Mouse (Mus musculus) yolk sac, embryonic 10.5 days (tissue): Measurements from ENCODE around the gene Zfhx3.

ENCODE experiments used
- DNase-seq: peaks from one replicate; pipeline ENCODE4 v3.0.0-alpha.2; 2017; ENCODE audit warnings: low spot score

The Zfhx3 gene

DNA sequence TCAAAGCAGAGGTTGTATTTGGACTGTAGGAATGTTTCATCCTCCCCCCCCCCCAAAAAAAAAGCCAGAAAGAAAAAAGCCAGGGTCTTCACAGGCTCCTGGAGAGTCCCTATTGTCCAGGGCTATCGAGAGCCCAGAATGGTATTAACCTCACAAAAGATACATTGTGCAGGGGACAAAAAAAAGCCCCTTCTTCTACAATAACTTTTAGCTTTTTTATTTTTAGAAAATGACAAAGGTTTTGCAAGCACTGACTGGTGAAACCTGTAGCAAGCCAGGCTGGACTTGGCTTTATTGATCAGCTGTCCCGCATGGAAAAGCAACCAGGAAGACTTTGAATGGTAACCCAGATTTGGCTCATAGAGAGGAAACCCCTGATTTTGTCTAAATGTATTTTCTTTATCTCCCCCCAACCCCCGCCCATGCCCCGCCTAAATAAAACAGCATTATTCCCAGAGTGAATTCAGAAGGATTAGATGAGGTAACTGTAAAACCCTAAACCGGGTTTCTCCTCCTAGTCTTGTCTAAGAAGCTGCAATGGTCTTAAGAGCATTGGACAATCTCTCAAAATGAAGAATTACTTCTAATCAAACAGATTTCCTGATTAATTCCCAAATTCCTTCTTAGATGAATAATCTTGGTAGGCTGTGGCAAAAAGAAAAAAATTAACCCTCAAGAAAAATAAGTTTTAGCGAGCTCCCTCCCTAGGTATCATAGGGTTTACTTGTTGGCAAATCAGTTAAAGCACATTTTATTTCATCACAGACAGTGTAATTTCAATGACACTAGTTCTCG is 759.1 kb downstream of the Zfhx3 start:
- no peak for DNase-seq

DNA sequence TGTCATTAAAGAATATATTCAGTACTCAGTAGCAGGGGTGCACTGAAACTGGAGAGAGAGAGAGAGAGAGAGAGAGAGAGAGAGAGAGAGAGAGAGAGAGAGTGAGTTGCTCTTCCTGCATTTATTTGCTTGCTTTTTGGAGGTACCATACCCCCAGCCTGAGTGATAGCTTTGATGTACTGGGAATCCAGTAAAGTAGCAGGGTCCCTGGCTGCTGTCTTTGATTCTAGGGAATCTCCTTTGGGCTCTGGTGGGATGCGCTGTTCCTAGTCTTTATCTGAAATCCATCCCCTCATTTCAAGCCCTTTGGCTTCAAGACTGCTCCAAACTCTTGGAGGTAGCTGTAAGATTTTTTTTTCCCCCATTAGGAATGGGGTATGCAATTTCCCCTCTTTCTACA is 759.8 kb downstream of the Zfhx3 start:
- DNase-seq: no peak

DNA sequence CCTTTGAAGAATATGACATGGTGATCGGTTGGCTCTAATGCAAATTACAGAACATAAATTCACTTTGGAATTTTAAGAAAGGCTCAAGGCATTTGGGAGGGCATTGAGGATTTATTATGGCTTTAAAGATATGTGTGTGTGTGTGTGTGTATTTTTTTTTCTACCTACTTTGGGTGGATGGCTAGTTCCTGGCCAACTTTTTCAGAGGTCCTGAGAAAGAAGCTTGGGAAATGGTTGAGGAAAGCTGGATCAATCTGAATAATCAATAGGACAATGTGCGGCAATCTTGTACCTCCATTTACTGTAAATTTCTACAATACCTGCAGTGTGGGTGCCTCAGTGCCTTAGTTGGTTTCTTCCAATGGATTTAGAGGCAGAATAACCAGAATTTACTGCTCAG is 763.3 kb downstream of the Zfhx3 start:
- no peak for DNase-seq

DNA sequence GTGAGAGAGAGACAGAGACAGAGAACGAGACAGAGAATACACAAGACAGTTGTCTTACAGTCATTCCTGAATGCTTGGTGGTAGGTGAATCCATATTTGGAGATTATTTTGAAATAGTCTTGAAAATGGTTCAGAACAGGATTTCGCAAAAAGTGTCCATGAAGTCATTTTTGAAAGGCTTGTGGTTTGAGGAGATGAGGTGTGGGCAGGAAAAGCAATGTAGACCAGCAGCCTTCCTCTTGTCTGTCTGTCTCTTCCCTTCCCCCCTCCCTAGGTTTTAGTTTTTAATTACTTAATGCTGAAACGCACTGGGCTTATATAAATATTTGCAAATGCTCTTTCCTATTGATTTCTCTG is 764.0 kb downstream of the Zfhx3 start:
- DNase-seq: no peak

DNA sequence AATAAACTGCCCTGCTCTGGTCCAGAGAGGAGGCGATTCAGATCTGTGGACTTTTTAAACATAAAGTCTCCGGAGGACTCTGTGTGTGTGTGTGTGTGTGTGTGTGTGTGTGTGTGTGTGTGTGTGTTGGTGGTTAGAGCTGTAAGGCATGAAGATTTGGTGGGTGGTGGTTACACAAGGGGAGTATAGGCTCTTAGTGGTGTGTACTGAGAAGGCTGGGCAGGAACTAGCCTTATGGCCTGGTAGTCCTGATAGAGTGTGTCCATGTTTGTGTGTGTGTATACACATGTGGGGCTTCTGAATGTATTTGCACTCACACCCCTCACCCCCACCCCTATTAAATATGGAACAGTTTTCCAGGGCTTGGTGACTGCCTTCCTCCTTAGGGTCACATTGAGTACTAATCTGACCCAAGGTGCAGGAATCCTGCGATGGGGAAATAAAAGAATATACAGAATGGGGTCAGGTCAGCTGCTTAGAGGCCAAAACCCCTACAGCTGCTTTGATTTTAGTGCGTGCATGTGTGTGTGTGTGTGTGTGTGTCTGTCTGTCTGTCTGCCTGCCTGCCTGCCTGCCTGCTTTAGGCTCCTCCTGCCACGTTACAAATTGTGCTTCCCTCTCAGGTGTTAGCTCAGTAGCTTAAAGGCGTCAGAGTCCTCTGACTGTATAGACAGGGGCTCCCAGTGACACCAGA is 764.6 kb downstream of the Zfhx3 start:
- no peak for DNase-seq

DNA sequence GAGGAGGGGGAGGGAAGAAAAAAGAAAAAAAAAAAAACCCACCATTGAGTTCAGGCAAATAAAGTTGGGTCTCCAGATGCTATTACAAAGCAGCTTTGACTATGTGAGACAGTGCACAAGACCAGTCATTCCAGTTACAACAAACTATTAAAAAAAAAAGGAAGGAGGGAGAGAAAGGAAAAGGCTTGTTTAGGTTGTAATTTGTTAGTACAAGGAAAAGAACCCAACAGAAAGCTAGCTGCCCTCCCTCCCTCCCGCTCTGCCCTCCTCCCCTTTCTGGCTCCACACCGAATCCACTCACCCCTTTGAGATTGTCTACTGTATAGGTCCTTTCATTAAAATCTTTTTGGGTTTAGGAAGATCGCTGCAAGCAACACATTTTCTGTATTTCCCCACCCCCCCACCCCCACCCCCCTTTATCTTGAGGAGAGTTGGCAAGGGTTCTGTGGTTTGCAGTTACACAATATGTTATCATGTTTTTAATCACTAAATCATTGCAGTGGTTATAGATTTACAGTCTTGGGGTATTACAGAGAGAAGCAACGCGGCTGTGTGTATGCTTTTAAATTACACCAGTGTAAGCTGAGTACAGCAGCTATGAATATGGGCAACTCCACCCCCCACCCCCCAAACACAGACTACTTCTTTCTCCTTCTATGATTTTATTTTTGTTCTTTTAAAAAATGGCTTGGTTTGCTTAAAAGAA is 765.3 kb downstream of the Zfhx3 start:
- no peak for DNase-seq

DNA sequence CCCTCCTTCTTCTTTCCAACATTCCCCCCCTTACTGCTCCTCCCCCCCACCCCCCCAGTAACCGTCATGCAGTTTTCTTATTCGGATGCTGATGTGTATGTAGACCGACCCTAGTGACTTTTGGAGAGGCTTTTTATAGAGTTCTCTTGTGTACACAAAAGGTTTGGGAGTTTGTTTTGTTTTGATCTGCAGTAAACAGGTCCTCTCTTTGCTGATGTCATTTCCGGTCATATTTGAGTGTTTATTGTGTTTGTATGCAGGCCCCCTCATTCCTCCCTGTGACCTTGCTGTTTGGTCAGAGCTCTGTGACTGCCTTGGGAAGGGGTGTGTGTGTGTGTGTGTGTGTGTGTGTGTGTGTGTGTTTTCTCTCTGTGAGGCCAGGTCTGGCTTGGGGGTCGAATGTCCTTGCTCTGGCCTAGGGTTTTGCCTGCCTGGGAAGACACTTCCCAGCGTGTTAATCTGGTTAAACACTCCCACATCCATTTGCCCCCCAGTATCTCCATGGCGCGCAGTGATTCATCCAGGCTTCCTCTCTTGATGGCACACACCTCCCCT is 766.5 kb downstream of the Zfhx3 start:
- no peak for DNase-seq

DNA sequence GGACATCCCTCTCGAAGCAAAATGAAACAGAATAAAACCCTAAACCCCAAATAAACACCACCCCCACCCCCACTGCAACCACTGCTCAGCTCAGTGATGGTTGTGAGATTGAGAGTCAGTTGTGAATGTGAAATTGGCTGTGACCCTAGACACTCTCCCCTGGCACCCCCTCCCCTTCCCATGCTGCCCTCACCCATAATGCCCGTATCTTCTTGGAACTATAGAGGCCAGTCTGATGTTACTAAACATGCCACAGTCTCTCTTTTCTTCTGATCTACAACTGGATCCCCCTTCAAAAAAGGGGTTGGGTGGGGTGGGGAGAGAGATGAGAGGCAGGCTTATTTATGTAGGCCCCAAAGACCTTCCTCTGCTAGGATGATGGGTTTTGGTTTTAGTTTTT is 767.0 kb downstream of the Zfhx3 start:
- no peak for DNase-seq

DNA sequence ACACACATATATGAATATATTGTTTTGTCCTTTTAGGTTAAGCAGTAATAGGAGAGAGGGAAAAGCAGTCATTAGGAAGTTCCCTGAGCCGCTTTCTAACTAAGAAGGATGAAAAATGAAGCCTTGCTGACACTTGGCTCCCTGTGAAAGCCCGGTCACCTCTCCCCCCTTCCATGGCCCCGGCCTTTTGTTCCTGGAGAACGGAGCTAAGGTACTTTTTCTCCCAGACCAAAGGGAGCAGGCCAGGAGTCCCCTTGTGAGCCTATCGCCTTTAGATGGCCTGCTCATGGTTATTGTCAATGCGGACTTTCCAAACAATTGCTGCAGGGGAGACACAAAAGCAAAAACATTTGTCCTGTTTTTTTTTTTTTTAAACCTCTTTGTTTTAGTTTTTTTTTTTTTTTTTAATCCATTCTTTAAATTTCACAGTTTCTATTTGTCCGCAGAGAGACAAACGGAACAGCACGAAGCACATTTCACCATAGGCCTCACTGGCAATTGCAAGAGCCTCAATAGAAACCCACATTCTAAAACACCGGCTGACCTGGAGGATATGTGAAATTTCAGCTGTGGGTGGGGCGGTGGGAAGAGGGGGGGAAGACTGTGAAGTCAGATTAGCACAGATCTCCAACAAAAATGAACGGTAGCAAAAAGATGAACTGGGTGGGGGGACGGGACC is 767.6 kb downstream of the Zfhx3 start:
- DNase-seq: no peak

DNA sequence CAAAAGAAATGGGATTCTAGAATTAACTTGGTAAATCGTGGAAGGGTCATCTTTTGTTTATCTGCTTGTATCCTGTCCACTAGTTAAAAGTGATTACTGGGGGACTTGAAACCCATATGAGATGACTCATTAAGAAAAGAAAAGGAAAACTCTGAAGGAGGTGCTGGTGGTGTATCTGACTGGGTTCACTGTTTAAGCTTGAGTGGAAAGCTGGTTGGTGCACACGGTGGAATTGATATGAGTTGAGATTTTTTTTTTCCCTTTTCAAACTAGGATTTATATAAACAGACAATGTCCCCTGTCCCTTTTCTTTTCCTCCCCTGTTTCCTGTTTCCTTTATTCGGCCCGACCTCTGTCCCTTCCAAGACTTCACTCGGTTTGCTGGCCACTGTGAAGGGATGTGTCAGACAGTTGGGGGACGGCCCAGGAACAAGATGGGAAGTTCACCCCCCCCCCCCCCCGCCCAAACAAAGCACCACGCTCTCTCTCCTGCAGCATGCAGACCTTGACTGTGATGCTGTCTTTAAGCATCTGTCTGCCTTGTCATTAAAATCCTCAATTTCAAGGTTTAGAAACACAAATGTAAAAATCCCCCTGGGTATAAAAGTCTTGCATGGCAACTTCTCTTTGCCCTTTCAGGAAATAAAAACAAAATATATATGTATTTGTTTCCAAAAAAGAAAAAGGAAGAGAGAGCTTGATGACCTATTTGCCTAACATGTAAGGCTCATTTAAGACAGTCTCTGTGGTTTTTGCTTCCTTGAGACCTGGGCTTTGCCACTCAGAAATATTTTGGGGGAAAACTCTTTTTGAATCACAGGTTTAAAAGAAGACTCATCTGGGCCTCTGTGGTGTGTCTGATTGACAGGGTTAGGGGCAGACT is 768.4 kb downstream of the Zfhx3 start:
- DNase-seq: no peak

DNA sequence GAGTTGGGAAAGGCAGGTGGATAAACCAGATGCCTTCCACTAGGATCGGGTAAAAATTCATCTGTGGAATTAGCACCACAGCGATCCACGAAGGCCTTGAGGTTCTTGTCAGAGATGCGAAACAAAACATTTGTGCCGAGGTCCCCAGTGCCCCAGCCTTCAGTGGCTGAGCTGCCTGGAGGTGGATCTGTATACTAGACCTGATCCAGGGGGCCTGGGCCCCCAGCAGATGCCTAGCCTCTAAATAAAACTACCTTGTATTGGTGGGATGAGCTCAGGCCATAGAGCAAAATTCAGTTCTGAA is 769.0 kb downstream of the Zfhx3 start:
- DNase-seq: no peak

DNA sequence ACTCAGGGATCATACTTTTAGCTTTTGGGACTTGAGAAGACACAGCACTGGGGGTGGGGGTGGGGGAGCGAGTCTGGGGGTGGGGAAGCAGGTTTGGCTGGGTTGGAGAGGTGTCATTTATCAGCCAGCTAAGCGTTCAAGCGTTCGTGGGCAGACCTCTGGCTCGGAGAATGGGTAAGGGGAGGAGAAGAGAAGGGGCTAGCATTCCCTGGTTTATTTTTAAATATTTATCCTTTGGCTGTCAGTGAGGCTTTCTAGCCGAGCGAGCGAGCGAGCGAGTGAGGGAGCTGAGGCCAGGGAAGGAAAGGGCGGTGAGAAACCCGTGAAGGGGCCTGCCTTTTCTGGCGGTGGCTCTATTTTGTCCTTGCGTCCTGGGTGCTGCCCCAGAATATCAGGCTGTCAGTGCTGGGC is 769.6 kb downstream of the Zfhx3 start:
- DNase-seq: no peak

DNA sequence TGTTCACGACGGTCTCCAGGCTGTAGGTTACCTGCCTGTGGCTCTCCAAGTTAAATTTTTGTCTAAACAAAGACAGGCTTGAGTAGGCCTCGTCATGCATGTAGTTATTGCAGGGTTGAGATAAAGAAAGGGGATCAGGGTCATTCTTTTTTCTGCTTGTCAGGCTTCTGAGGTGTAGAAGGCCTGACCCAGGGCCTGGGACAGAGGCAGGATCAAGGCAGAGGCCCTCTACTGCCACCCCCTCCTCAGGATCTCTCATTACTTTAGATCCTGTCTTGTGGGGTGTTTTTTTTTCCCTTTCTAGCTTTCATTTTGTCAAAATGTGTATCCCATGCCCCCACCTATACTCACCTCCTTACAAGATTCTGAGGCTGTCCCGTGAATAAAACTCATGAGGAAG is 770.2 kb downstream of the Zfhx3 start:
- no peak for DNase-seq

DNA sequence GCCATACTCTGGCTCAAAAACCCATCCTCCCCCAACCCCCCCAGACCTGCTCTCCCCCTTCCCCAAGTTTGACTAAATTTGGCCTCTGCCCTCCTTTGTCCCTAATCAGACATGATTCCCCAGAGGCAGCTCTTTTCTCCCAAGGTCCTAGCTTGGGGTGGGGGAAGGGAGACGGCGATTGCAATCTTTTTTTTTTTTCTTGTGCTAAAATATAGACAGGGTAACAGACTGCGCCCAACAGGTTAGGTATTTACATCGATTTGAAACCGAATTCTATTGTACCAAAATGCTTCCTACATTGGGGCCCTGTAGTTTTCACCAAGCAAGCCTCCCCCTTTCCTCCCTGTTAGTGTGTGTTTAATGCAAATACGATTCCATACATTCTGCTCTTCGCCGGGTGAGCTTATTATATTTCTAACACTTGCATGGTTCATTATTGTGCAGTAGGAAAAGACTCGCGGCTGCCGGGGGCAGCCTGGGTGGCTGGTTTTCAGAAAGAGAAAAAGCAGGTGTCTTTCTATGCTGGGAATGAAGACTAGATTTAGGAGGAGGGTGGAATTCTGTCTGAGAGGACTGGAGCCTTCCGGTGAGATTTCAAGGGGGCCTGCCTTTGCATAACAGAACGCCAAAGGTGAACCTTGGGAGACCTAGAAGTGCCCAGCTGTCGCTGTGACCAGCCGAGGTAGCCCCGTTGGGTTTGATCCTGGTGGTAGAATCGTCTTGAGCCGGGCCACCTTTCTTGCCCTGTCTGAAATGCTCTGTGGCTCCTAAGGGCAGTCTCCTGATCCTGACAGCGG is 771.1 kb downstream of the Zfhx3 start:
- no peak for DNase-seq

DNA sequence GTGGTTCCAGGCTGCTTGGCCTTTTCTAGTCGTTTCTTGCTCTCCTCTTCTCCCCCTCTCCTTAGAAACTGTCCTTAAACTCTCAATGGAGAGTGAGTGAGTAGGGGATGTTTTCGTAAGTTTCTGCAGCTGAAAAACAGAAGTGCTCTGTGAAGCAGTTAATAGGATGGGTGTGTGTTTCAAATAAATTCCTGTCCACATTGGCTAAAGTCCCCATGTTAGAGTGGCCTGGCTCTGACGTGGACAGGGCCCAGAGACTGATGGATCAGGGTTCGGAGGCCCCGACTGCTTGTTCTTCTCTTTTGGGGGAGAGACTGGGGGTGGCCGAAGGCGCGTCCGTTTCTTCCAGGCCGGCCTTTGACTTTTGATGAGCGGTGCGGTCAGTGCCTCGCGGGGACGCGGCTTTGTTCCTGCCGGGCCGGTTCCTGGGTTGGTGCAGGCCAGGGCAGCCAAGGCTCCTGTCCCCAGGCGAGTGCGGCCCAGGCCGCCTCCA is 771.7 kb downstream of the Zfhx3 start:
- no peak for DNase-seq

DNA sequence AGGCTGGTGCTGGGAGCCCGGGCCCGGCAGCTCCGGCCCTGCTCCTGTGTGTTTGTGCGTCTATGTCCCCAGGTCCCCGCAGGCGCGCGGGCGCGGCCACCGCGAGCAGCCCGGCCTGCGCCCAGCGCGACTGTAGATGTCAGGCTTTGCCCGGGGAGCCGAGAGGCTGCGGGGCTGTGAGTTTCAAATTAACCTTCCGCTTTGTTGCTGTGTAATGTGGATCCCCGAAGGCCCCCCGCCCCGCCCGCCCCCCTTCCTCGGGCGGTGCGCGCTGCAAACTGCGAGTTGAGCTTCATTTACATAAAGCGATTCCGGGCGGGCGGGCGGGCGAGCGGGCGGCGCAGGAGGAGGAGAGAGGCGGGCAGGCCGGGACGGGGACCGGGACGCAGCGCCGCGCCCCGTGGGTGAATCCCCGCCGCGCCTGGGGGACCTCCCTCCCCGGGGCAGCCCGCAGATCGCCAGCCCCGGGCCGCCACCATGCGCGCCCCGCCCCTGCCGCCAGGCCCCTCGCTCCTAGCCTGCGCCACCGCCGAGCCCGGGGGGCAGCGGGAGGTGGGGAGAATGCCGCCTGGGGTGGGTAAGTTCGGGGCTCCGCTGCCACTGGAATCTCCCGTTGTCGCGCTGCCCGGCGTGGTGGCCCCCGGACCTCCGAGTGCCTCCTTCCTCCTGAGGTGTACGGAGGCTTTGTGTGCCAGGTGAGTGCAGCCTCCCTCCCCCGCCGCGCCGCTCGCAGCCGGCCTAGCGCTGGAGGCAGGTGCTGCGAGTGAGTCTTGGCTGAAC is 772.4 kb downstream of the Zfhx3 start:
- peak; percentile 90 for DNase-seq

DNA sequence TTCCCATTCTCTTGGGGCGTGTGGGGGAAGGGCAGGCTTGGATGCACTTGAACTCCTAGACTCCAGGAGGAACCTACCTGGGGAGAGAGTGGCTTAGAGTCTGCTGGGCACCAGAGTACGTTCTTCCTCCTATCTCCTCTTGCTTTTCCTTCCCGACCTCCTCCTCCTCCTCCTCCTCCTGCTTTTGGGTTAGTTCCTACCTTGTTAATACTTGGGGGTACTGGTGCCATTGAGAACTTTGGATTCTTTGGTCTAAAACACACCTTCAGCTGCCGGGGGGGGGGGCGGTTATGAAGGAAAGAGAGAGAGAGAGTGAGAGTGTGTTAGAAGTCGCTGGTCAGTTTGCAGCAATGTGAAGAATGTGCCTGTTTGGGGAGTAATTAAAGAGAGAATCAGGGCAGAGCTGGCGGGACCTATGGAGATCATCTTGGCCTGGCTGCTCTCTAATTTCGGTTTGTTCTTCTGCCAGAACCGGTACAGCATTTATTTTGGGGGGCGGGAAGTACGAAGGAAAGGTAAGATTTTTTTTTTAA is 773.0 kb downstream of the Zfhx3 start:
- DNase-seq: no peak

DNA sequence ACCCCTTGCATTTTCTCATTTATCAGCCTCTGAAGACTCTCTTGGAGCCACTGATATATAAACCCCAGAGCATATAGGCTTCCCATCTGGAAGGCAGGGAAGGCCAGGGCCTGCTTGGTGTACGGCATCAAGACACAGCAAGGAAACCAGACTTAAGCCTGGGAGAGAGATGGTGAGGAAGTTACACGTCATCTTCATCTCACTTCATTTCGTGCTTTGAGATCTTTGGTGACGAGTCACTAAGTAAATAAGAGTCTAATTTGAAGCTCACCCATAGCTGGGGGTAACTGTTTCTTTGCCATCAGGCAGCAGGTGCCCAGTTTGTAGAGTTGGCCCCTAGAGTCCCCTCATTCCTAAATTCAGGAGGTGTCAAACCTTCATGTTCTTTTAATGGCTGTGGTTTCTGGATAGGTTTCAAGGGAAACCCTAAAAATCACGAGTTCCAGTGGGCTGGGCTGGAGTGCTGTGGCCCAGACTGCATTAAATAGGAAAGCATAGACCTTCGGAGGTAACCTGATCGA is 773.9 kb downstream of the Zfhx3 start:
- DNase-seq: no peak

DNA sequence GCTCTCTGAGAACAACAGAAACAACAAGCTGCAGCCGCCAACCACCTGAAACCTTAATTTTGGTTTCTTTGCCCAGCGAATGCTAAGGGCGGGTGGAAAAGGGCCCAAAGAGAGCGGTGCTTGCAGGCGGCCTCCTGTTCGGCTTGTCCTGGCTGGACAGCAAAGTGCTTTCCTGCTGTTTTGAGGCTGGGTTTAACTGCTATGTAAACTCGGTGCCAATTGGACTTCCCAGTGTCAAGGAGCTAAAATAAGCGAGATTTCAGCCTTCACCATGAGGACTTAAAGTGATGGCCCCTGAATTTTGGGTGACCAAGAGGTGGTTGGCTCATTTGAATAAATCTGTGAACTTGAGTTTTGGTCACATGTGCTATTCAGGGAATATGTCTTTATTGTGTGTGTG is 775.1 kb downstream of the Zfhx3 start:
- DNase-seq: no peak
